Mouse (Mus musculus) CH12.LX (cell line): ENCODE data around the gene Crx. TPM values are rescaled to one million over a fixed set of nuclear protein-coding genes. Genes with fewer than 3 reads are reported as not detected.

Source experiments
- DNase-seq: peaks from one replicate; pipeline ENCODE4 v3.0.0-alpha.2; 2013; ENCODE audit errors: extremely low read depth
- H3K27ac ChIP-seq: 2 replicates; pipeline ENCODE4 v1.5.1; 2012; ENCODE audit warnings: low read depth, mild to moderate bottlenecking, control low read depth, moderate library complexity; ENCODE audit not compliant: insufficient read depth
- H3K27me3 ChIP-seq: replicated peaks from 2 replicates; pipeline ENCODE3; 2012; ENCODE audit warnings: inconsistent platforms
- H3K36me3 ChIP-seq, 2 experiments: replicated peaks in 1 of 2; 2 replicates each; pipeline versions ENCODE3 to v1.6.1; 2012; ENCODE audit warnings: inconsistent platforms in 1 of 2, low read length in 1 of 2, mild to moderate bottlenecking in 1 of 2, mixed read lengths in 1 of 2, moderate library complexity in 1 of 2; ENCODE audit not compliant: control insufficient read depth in 1 of 2, insufficient read depth in 1 of 2
- H3K4me1 ChIP-seq, 2 experiments: 2 replicates each; pipeline ENCODE4 v1.6.1; 2012; ENCODE audit warnings: inconsistent platforms in 1 of 2, moderate library complexity in 1 of 2; ENCODE audit not compliant: insufficient read depth in 2 of 2, control insufficient read depth in 1 of 2
- H3K4me2 ChIP-seq: 2 replicates; pipeline ENCODE4 v1.6.1; 2012; ENCODE audit warnings: low read depth, mild to moderate bottlenecking, control low read depth; ENCODE audit not compliant: poor library complexity, insufficient read depth, severe bottlenecking
- H3K4me3 ChIP-seq, 3 experiments: fragments of 150-350 bp in 1 of 3; sonication (generic) in 1 of 3; replicated peaks in 1 of 3; 2 replicates each; pipeline versions ENCODE3 to v1.5.1; 2011 to 2012; ENCODE audit warnings: low read depth in 2 of 3, low read length in 2 of 3, mild to moderate bottlenecking in 2 of 3, moderate library complexity in 2 of 3, control low read depth in 1 of 3, improper control_type of control experiment in 1 of 3, inconsistent platforms in 1 of 3, mixed read lengths in 1 of 3; ENCODE audit not compliant: poor library complexity in 1 of 3
- H3K79me2 ChIP-seq: replicated peaks from 2 replicates; pipeline ENCODE4 v1.6.1; 2012; ENCODE audit warnings: mild to moderate bottlenecking, moderate library complexity; ENCODE audit not compliant: control insufficient read depth, poor library complexity, insufficient read depth, severe bottlenecking; ENCODE audit errors: extremely low read depth
- H3K9ac ChIP-seq: 2 replicates; pipeline ENCODE4 v1.6.1; 2012; ENCODE audit warnings: low read depth, mild to moderate bottlenecking, control low read depth, moderate library complexity; ENCODE audit not compliant: insufficient read depth
- H3K9me3 ChIP-seq: replicated peaks from 2 replicates; pipeline ENCODE3; 2012; ENCODE audit warnings: low read length, inconsistent platforms, mixed read lengths
- CTCF ChIP-seq, 2 experiments: IDR thresholded peaks in 1 of 2; conservative IDR thresholded peaks in 1 of 2; 2 replicates each; pipeline ENCODE4 v1.5.1; 2011 to 2012; ENCODE audit warnings: low read depth in 2 of 2, low read length in 2 of 2, improper control_type of control experiment in 1 of 2, inconsistent platforms in 1 of 2, mild to moderate bottlenecking in 1 of 2, moderate library complexity in 1 of 2
- E2F4 ChIP-seq: IDR thresholded peaks from 2 replicates; pipeline ENCODE4 v1.6.1; 2011; ENCODE audit warnings: low read depth, low read length, improper control_type of control experiment; ENCODE audit not compliant: insufficient replicate concordance
- ELF1 ChIP-seq: IDR thresholded peaks from 2 replicates; pipeline ENCODE4 v1.6.1; 2014; ENCODE audit warnings: low read depth, mild to moderate bottlenecking, inconsistent platforms, low read length, improper control_type of control experiment
- HCFC1 ChIP-seq: IDR thresholded peaks from 2 replicates; pipeline ENCODE4 v1.6.1; 2012; ENCODE audit warnings: low read depth, mild to moderate bottlenecking, inconsistent platforms, low read length, improper control_type of control experiment
- IRF4 ChIP-seq: IDR thresholded peaks from 2 replicates; pipeline ENCODE4 v1.6.1; 2014; ENCODE audit warnings: low read depth, mild to moderate bottlenecking, inconsistent platforms, low read length, improper control_type of control experiment
- JUN ChIP-seq: IDR thresholded peaks from 2 replicates; pipeline ENCODE4 v1.6.1; 2011; ENCODE audit warnings: low read depth, mild to moderate bottlenecking, low read length, improper control_type of control experiment, moderate library complexity; ENCODE audit not compliant: insufficient read depth
- JUND ChIP-seq: conservative IDR thresholded peaks from 2 replicates; pipeline ENCODE4 v1.6.1; 2011; ENCODE audit warnings: low read depth, low read length, improper control_type of control experiment
- MAFK ChIP-seq: IDR thresholded peaks from 2 replicates; pipeline ENCODE4 v1.6.1; 2011; ENCODE audit warnings: low read length, improper control_type of control experiment; ENCODE audit not compliant: insufficient replicate concordance
- MAX ChIP-seq: IDR thresholded peaks from 2 replicates; pipeline ENCODE4 v1.6.1; 2011; ENCODE audit warnings: low read length, improper control_type of control experiment
- MXI1 ChIP-seq: IDR thresholded peaks from 2 replicates; pipeline ENCODE4 v1.6.1; 2011; ENCODE audit warnings: mild to moderate bottlenecking, low read depth, low read length, improper control_type of control experiment
- NRF1 ChIP-seq: IDR thresholded peaks from 2 replicates; pipeline ENCODE4 v1.6.1; 2014; ENCODE audit warnings: low read depth, mild to moderate bottlenecking, inconsistent platforms, low read length, improper control_type of control experiment, moderate library complexity
- PAX5 ChIP-seq: IDR thresholded peaks from 2 replicates; pipeline ENCODE4 v1.6.1; 2012; ENCODE audit warnings: low read length, inconsistent platforms, mixed read lengths
- POLR2A ChIP-seq: IDR thresholded peaks from 2 replicates; pipeline ENCODE4 v1.6.1; 2011; ENCODE audit warnings: low read depth, mild to moderate bottlenecking, improper control_type of control experiment, low read length
- TCF12 ChIP-seq: IDR thresholded peaks from 2 replicates; pipeline ENCODE4 v1.6.1; 2014; ENCODE audit warnings: low read depth, mild to moderate bottlenecking, inconsistent platforms, low read length, improper control_type of control experiment
- USF1 ChIP-seq: IDR thresholded peaks from 2 replicates; pipeline ENCODE4 v1.6.1; 2014; ENCODE audit warnings: low read depth, mild to moderate bottlenecking, inconsistent platforms, low read length, improper control_type of control experiment
- USF2 ChIP-seq: conservative IDR thresholded peaks from 2 replicates; pipeline ENCODE4 v1.6.1; 2011; ENCODE audit warnings: low read depth, low read length, improper control_type of control experiment
- ZKSCAN1 ChIP-seq: IDR thresholded peaks from 2 replicates; pipeline ENCODE4 v1.6.1; 2012; ENCODE audit warnings: low read depth, inconsistent platforms, low read length, improper control_type of control experiment, borderline replicate concordance
- dilution Hi-C: fragments of 300-500 bp; cut with MboI; formaldehyde crosslinking; loops from 2 replicates; pipeline ENCODE4 v1.14.3; 2020; ENCODE audit warnings: low sequenced_read_pairs; ENCODE audit not compliant: extremely low pct_unique_long_range_greater_than_20kb, extremely low pct_ligation_motif_present
- in situ Hi-C: fragments of 300-500 bp; cut with MboI; formaldehyde crosslinking; loops from 3 replicates; pipeline ENCODE4 v1.14.3; 2019; ENCODE audit warnings: low sequenced_read_pairs, low pct_ligation_motif_present, low pct_unique_long_range_greater_than_20kb, mixed read lengths
- polyA plus RNA-seq: library from polyadenylated mRNA; unstranded; fragments of >175 nt; gene quantifications from 2 replicates; pipeline ENCODE4 v1.2.1, GENCODE M21; 2012; ENCODE audit warnings: low read depth; ENCODE audit not compliant: insufficient read length
- total RNA-seq, 2 experiments: library from RNA; depleted of rRNA; stranded (reverse); fragments of 300-350 nt in 1 of 2; fragments of >200 nt in 1 of 2; gene quantifications; 2 replicates each; pipeline ENCODE4 v1.2.3; 2012 to 2014

Crx gene
- total and polyA plus RNA-seq, 3 experiments = not detected

GRCm38 (mm10) chr7:15881831-15882230 is 2.1 kb upstream of the Crx start:
- Histone ChIP-seq H3K9ac (no peak overlapping the region), H3K27ac (no peak overlapping the region), H3K4me1 (no peaks in the 10 kb centered on the region), H3K36me3 (no peaks in the 10 kb centered on the region), H3K27me3 (peaks cover 71% of the 10 kb centered on the region), H3K4me2 (no peak overlapping the region), H3K4me3 (no peak overlapping the region), H3K9me3 (no peaks in the 10 kb centered on the region), H3K79me2 (no peaks in the 10 kb centered on the region)
- DNase-seq = no peak
- in situ Hi-C loops = no loop called here
- dilution Hi-C loops = no loop called here
- TF ChIP-seq MAX (no peak), MAFK (no peak), MXI1 (no peak), CTCF (conservative IDR thresholded peaks at IDR 0.05 in 1 of 2, IDR thresholded peaks at IDR 0.05 in 1 of 2; ENCODE audit: low read depth in 2 of 2, low read length in 2 of 2) (no peak)

- Histone ChIP-seq H3K4me1 (no peaks in the 10 kb centered on the region), H3K9ac (no peak overlapping the region), H3K36me3 (no peaks in the 10 kb centered on the region)
- TF ChIP-seq JUND (no peak), IRF4 (no peak), JUN (no peak), NRF1 (no peak), PAX5 (no peak), TCF12 (no peak), MAX (no peak), HCFC1 (no peak), E2F4 (no peak), ZKSCAN1 (no peak), ELF1 (no peak), POLR2A (no peak), USF1 (no peak), USF2 (no peak)
- TF ChIP-seq, all 38 proteins: peak for 0
- DNase-seq = no peak
- H3K79me2 ChIP-seq = no peaks in the 10 kb centered on the region
- H3K4me2 ChIP-seq = no peak overlapping the region
- dilution Hi-C loops = no loop called here
- H3K9me3 ChIP-seq = no peaks in the 10 kb centered on the region
- in situ Hi-C loops = no loop called here
- peaks cover 74% of the 10 kb centered on the region for H3K27me3 ChIP-seq
- H3K27ac ChIP-seq = no peak overlapping the region
- H3K4me3 ChIP-seq = no peak overlapping the region
Measured at GRCm38 (mm10) chr7:15881388-15881787, 1.6 kb upstream of the Crx start.
